Mouse (Mus musculus): ENCODE data around the gene Ccdc88c.

DNA sequence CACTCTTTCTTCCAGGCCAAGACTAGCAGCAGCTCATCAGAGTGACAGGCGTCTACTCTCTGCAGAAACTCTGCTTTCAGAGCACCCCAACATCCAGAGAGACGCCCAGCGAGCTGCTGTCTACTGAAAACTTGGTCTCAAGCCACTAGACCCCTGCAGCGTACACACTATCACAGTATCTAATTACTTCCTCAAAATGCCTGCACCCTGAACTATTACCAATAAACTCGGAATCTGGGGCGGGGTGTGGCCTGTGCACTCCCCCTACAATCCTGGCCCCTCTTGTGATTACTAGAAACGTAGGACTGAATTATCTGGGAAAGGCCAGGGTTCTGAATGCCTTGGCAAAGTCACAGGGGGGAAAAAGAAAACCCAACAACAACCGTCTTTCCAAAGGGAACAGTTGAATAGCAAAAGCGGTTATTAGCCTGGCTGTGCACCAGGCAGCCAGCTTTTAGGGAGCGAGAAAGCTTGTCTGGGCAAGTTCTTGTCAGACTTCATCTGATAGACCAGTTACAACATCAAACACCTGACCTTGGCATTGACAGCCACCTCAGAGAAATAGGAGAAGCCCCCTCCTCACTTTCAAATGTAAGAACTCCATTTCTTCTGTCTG is 14.2 kb downstream of the Ccdc88c start:
- no peak for TF ChIP-seq CTCF (IDR thresholded peaks at IDR 0.05; ENCODE audit: control insufficient read depth, insufficient read depth, insufficient replicate concordance, low read depth, low read length)
- no peak for TF ChIP-seq POLR2A (IDR thresholded peaks at IDR 0.05; ENCODE audit: control insufficient read depth, low read depth, low read length)

All from testis, adult 2 months (tissue).